Mouse (Mus musculus) gonadal fat pad, adult 2 months (tissue): ENCODE measurements at regions not wholly inside any gene's neighbourhood (a gene's known extent, or its start where the extent isn't known, plus 50 kb on each side); places are given as distances from the start of the nearest gene placed in this dataset.

Experiments used
- DNase-seq: peaks from one replicate; pipeline ENCODE4 v3.0.0-alpha.2; 2012; ENCODE audit warnings: low read depth

DNA sequence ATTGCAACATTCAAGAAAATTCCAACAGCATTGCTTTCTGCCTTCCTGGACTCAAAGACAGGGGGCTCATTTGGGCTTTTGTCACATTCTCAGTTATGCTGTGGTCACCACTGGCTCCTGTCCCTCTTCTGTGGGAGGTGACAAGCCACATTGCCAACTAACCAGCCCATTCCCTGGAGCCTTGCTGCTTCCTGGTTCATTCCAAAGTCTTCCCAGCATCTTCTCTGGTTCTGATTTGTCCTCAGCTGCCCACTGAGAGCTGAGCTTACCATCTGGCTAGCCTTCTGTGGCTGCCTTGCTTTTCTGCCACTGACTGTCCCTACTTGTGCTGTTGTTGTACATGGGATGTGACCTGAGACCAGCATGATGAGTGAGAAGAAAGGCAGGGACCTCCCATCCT, 111.0 kb downstream of the Cxcl12 start:
- no peak for DNase-seq

DNA sequence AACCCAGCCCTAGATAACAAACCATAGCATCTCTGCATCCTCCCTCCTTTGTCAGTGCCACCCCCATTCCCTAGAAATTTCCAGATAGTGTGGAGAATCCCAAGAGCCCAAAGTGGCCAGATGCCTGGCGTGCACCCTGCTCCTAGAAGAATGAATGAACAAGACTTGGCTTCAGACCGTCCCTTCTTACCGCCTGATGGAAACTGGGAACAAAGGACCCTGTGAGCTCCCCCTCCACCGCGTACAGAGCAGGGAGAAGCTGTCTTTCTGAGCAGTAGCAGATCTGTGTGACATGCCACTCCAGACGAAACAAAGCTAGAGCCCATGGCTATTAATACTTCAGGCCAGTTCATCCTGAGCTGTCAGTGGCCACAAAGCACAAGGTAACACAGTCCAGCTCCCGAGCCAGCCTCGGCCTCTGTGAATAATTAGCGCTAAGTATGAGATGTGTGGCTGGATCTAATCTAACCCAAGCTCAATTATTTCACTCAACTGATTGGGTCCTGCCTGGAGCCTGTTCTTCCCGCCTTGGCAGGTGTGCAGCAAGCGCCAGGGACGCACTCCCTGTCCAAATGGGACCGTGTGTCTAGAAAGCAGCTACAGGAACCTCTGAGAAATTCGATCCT, 111.6 kb downstream of the Cxcl12 start:
- DNase-seq: no peak

DNA sequence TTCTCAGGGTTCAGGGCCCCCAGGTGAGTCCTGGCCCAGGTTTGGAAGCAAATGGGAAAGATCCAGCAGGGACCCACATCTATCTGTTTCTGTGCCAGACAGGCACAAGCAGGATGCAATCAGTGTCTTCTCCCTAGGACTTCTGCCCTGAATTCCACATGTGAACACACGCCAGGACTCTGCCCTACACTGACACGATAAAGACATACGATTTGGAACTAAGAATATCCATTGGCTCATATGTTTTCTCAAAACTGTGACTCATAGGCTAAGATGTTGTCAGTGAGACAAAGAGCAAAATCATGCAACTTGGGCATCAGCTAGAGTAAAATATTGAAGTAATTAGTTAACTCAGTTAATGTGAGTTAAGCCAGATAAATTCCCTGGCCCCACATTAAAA, 112.6 kb downstream of the Cxcl12 start:
- no peak for DNase-seq

DNA sequence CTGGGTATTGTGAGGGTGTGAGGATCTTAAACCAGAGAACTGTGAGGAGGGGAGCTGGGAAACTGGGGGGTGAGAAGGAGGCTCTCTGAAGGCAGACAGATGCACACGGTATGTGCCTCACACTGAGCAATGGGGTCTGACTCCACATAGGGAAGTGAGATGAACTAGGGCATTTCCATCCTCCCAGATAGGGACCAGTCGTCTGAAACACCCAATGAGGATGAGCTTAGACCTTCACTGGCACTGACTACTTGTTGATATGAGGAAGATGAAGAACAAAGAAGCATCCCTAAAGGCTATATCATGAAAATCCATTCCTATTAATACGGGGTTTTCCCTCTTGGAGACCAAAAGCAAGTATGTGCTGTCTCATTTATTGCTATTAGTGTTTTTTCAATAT, 115.3 kb downstream of the Cxcl12 start:
- DNase-seq: no peak

DNA sequence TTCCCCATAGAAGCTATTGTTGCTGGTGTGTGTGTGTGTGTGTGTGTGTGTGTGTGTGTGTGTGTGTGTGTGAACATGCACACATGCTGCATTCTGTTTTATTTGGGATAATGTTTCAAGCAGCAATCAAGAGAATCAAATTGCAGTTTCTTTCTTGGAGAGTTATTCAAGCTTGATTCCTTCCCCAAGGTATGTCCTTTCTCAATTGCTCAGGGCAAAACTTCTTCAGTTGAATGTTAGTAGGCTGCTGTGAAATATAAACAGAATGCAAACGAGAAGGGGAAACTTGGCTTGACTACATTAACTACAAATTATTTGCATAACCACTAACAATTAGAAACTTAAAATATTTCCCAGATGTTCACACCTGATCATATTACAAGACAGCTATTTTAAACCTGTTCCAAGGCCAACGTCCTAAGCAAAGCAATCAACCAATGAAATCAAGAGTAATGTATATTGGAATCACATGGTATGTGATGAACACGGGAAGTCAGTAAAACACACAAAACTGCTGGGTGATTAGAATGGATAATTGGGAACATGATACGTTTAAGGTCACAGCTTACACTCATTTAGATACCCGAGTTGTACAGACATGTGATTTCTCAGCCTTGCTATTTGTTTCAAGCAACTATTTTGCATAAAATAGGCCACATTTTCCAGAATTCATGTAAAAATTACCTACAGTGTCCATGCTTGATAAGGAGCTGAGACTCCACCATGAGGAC, 116.2 kb downstream of the Cxcl12 start:
- DNase-seq: no peak

DNA sequence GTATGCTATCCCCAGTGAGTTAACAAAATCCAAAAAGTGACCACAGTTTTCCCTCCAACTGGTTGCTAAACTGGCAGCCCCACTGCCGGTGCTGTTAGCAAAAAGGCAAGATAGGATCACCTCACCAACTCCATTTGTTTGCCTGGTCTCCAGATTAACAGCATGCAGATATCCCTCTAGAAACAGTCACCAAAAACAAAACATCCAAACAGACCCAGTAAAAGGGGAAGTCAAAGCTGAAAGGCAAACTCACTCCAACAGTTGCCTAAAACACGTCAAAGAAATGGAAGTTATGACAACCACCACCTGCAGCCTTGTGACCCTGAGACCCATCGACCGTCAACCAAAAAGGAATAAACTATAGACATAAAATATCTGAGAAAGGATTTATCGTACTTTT, 119.1 kb downstream of the Cxcl12 start:
- no peak for DNase-seq

DNA sequence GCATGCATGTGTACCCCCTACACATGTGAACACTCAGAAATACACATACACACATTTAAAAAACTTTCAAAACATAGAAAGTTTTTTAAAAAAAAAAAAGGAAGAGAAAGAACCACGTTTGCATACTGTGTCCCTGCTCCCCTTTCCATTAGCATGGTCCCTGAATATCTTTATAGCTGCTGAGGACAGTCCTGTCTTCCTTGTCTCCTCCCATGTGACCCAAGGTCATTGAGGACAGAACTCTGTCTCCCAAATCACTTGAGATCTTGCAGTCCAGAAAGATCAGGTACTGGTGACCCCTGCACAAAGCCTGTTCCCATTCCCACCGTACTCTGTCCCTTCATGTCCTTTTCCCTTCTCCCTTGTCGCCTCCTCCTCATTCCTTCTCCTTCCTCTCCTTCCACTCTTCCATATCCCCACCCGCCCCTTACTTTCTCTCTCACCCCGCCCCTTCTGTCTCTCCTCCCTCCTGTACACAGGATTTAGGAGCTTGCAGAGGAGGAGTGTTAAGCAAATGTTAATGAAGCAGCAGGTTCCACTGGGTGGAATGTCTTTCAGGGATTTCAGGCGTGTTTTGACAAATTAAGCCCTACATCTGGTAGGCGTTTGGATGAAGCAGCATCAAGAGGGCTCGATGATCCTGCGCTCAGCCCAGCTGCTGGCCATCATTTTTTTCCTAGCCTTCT, 125.6 kb downstream of the Cxcl12 start:
- DNase-seq: no peak

DNA sequence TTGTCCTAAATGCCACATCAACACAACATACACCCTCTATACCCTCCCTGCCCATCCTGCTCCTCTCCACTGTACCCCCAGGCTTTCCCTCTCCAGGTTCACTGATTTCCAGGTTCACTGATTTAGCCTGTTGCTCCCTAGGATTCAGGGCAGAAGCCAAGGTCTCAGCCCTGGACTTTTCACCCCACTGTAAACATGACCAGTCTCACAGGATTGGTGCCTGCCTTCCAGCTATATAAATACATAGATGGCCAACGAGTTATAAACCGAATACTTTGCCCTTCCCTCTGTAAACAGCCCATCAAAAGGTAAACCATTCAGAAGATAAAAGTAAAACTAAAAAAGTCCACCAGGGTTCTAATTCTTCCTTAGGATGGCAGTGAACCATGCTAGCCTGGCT, 129.6 kb downstream of the Cxcl12 start:
- no peak for DNase-seq

DNA sequence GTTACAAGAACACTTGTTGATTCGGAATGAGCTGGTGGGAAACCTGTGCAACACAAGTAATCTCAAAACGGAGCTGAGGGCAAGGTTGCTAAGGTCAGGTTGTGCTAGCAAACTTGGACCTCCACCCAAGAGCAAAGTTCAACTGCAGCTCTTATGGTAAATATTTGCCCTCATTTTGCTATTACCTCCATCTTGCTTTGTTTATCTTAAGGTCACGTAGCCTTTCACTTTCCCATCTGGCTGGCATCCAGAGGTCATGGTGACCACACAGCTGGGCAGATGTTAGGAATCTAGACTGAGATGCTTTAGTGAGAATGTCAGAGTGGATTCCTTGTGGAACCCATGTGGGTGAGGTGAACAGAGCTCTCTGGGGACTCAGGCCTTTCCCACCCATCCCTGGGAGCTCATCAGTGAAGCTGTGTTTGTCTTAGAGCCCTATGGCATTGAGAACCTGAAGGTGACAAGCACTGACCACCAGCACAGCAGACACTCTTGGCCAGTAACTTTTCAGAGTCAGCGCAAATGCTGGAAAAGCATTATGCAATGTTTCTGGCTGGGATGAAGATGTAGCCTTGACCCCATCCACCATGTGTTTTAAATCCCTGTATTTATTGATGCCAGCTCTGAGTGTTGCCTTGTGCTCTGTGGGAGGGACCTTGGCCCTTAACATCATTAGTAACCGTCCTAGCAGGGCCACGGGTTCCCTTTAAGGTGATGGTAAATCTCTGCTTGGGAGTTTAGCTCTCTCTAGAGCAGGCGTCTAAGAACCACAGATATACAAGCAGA, 131.4 kb downstream of the Cxcl12 start:
- DNase-seq: no peak

DNA sequence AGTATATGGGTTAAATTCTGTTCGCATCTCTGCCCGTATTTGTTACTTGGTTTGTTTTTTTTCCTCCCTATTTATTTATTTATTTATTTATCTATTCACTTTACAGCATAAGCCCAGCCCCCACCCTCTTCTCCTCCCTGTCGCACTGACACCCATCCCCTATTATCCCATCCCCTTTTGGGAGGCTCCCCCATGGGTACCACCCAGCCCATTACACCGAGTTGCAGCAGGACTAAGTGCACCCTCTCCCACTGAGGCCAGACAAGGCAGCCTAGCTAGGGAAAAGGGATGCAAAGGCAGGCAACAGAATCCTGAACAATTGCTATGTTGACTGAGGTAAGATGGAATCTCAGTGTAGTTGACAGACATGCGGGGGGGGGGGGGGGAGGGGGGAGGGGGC, 135.0 kb downstream of the Cxcl12 start:
- no peak for DNase-seq

DNA sequence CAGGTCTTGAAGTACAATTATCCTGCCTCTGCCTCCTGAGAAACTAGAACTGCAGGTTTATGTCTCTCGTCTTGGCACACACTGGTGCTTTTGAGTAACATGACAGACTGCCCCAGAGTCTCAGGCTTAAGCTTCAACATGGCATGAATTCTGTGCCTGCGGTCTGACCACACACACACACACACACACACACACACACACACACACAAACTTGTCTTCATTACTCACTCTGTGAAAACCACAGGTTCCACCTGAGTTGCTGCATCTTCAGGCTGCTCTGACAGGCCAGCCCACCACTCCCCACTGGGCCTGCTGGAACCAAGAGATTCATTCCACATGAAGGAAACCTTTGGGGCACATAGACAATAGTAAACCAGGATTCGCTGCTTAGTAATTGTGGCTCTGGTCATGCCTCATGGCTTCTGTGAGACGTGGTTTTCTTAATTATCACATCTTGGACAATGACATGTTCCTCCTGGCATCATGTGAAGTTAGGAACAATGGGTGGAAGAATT, 137.5 kb downstream of the Cxcl12 start:
- no peak for DNase-seq

DNA sequence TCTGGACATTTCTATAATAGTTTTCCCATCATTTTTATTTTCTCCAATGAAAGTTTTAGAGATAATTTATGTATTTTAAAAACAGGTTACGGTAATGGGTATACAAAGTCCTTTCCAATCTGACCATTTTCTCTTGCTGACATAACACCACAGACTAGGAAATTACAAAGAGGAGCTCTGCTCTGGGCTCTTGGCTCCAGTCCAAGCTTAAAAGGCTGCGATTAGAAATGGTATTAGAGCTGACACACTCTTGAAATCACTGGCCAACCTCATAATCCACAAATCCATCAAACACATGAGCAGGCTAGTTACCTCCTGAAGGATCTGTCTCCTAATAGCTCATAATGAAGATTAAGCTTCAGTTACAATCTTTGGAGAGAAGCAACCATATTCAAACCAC, 140.3 kb downstream of the Cxcl12 start:
- no peak for DNase-seq

DNA sequence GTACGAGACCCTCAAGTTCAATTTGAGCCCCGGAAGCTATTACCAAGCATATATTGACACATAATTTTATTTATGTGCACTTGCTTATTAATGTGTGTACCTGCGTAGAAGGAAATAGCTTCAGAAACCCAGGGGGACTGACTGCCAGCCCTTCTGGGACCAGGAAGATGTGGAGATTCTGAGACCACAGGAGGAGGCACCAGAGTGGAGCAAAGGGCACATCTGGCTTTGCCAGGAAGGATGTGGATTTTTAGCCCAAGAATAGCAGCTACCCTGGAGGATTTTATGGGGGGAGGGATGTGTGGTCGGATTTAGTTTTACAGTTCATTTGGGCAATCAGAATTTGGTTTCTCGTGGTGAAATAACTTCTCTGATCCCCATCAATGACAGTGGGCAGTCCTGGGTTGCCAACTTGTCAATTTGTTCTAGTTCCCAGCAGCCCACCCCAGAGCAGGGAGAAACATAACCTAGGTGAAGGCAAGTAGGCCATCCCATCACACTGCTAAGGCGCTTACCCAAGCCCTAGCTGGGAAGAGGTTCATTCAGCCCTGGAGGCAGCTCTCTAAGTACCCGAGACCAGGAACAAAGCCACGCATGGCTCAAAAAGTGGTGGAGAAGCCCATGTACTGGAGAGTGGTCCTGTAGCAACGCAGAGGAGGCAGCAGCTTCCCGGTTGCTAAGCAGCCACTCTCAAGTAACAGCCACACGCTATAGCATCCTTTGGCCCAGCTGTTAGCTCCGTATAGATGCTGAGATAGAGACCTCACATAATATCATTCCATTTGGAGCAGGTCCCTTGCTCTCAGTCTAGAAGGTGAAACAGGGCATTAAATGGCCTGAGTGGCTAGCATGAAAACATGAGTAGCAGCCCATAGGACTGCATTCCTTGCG, 144.8 kb downstream of the Cxcl12 start:
- DNase-seq: no peak

DNA sequence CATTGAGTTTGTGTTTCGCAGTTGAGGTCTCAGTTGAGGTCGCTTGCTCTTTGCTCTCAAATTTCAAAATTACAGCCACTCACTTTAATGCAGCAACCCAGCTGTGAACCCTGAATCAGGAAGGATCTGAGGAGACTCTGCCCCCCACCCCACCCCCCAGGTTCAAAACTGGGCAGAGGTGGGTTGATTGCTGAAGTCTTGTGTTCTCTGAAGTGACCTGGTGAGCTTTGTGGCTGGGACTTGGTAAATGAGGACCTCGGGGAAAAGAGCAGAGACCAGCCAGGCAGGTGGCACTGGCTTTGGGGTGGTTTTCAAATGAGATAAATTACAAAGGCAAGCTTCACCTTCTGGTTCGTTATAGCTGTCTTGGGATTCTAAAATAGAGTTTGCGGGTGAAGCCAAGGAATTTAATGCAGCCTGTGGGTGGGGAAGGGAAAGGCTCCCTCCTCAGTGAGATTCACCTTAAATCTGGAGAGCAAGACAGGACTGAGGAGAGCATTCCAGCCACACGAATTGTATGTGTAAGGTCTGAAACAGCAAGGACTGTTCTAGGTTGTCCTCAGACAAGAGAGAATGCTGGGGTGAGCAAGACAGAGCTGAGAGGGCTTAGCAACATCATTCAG, 145.7 kb downstream of the Cxcl12 start:
- no peak for DNase-seq

DNA sequence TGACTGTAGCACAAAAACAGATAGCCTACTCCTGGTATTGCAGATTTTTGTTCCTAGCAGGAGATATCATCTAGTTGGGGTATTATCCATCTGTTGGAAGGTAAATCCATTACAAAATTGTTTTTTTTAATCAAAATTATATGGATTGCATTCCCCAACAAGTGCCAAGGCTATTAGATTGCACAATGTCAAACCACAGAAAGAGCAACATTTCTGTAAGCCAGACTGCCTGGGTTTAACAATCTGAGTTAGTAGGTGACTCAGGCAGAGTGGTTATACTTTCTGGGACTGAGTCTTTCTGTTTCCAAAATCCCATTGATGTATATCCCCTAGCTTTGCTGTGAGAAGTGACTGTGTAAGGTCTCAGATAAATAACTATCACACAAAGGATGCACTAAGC, 155.0 kb downstream of the Cxcl12 start:
- DNase-seq: no peak

DNA sequence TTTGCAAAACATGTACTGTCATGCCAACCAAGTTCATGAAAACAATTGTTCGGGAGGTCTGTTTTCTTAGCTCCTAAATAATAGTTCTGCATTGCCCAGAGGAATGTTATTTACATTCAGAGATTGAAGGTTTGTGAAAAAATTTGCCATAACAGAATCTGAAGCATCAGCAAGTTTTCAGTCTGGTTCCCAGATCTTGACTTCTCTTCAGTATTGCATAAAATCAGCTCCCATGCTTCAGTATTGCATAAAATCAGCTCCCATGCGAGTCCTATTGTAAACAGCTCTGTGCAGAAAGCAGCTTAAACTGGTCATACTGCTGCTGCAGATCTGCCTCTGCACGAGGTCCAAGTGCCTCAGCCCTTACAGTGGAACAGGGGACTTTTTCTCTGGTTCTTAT, 155.5 kb downstream of the Cxcl12 start:
- no peak for DNase-seq

DNA sequence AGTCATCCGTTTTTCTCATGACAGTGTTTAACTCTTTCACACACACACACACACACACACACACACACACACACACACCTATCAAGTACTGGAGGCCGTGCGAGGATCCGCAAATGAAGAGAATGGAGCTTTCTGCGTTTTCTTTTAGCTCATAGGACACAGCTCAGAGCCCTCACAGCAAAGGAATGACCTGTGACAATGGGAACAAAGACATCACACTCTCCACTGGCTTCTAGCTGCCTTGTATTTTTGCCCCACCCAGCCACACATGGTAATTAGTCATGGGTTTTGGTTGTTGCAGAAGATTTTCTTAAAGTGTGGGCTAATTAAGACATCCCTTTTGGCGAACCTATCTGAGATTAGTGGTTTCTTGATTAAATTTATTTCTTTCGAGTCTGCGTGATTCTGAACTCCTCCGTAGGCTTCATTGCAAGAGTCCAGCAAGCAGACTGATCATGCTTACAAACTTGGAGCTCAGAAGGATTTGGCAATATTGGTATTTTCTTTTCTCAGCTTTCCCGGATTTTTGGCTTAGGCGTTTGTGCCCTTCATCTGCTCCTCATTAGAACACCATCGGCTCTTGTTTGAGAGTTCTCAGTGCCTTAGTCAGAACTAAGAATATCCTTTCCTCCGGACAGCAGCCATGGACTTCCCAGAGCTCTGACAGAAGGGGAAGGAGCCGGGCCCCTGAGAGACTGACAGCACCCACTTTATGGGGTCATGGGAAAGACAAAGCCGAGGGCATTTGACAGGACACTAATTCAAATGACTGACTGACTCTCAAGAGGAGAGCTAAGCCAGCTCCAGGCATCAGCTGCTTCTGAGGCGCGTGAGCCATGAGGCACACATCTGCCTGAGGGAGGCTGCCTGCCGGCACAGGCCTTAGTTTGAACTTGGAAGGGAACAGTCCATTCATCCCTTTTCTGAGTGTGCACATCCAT, 158.8 kb downstream of the Cxcl12 start:
- no peak for DNase-seq

DNA sequence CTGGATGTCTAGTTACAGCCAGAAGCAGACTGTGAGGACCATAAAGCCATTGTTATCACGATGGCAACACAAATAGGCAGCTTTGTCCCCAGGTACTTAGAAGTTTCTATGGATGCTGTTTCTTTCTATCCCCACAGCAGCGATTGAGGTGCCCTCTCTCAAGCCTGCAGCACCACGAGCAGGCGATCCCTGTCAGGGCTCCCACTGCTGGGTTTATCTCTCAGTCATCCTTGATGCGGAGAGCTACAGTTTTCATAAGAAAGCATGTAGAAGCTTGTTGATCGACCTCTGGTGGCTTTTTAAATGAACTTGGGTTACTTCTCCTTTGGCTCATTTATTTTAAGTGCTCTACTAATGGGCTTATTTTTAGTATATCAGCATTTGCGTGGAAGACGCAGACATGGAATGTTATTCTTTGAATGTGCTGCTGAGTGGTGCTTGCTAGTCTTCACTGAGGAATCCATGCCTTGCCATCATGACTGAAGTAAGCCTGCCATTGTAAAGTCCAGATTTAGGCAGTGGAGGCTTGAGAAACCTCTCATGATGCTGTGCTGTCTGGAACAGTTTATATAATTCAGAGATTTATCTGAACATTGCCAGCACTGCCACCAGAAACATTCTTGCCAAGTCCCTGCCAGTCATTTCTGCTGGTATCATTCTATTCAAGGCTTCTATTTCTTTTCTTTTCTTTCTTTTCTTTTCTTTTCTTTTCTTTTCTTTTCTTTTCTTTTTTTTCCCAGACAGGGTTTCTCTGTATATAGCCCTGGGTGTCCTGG, 161.0 kb downstream of the Cxcl12 start:
- no peak for DNase-seq

DNA sequence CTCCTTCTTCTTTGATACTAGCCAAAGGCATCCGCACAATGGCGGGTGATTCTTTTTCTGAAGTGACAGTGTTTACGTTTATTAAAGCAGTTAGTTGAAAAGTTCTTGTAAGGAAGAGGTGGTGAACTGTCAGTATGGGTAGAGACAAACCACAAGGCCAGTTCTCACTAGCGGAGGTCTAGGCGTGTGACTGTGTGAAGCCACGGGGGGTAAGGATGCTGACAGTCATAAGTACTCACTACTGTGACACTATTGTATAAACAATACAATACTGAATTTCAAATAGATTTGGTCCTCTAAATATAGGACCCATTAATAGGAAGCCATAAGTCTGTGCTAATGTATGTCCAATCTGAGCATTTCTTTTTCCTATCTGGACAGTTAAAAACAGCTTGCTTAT, 161.9 kb downstream of the Cxcl12 start:
- DNase-seq: no peak
